Mouse (Mus musculus) forebrain, embryonic 16.5 days (tissue): ENCODE measurements around the gene Rps6ka1. TPM values are rescaled to one million over a fixed set of nuclear protein-coding genes. Genes with fewer than 3 reads are reported as not detected.

Source experiments
- ATAC-seq: fragments of 200-750 bp; cut with Nextera tagmentation; 2 replicates; pipeline ENCODE4 v1.8.0; 2017; ENCODE audit warnings: mild to moderate bottlenecking, moderate library complexity
- H3K27ac ChIP-seq: fragments of 300-500 bp; sonication (generic); 2 replicates; pipeline ENCODE4 v1.5.1; 2014; ENCODE audit warnings: low read length, control low read depth
- H3K27me3 ChIP-seq: fragments of 300-500 bp; sonication (generic); replicated peaks from 2 replicates; pipeline ENCODE4 v1.6.1; 2014; ENCODE audit warnings: low read length; ENCODE audit not compliant: control insufficient read depth, insufficient read depth
- H3K36me3 ChIP-seq: fragments of 300-500 bp; sonication (generic); 2 replicates; pipeline ENCODE4 v1.6.1; 2014; ENCODE audit not compliant: control insufficient read depth, insufficient read depth
- H3K4me1 ChIP-seq: fragments of 300-500 bp; sonication (generic); replicated peaks from 2 replicates; pipeline ENCODE4 v1.6.1; 2014; ENCODE audit warnings: low read length; ENCODE audit not compliant: control insufficient read depth, insufficient read depth
- H3K4me2 ChIP-seq: fragments of 300-500 bp; sonication (generic); 2 replicates; pipeline ENCODE4 v1.6.1; 2014; ENCODE audit warnings: mild to moderate bottlenecking, low read length, control low read depth
- H3K4me3 ChIP-seq: fragments of 300-500 bp; sonication (generic); replicated peaks from 2 replicates; pipeline ENCODE4 v1.5.1; 2014; ENCODE audit warnings: mild to moderate bottlenecking, low read length, control low read depth
- H3K9ac ChIP-seq: fragments of 300-500 bp; sonication (generic); replicated peaks from 2 replicates; pipeline ENCODE4 v1.6.1; 2014; ENCODE audit warnings: low read depth, low read length, control low read depth
- H3K9me3 ChIP-seq: fragments of 300-500 bp; sonication (generic); 2 replicates; pipeline ENCODE4 v1.6.1; 2016; ENCODE audit warnings: low read length; ENCODE audit not compliant: control insufficient read depth
- WGBS: fragments of 180-500 bp; shearing (Covaris S2); extraction: QIAGEN DNeasy Blood & Tissue Kit; methylation state at CpG from one replicate; pipeline ENCODE4 v1.1.7; 2014; 5-methylcytosine and 5-hydroxymethylcytosine counted together
- polyA plus RNA-seq: library from polyadenylated mRNA; unstranded; fragments of >200 nt; fragmentation: Nextera tagmentation; extraction: Ambion mirVana; gene quantifications from 2 replicates; pipeline ENCODE4 v1.2.1, GENCODE M21; 2015

The Rps6ka1 gene
- polyA plus RNA-seq, 1 experiment from 2014 or later: 19.2 TPM

DNA sequence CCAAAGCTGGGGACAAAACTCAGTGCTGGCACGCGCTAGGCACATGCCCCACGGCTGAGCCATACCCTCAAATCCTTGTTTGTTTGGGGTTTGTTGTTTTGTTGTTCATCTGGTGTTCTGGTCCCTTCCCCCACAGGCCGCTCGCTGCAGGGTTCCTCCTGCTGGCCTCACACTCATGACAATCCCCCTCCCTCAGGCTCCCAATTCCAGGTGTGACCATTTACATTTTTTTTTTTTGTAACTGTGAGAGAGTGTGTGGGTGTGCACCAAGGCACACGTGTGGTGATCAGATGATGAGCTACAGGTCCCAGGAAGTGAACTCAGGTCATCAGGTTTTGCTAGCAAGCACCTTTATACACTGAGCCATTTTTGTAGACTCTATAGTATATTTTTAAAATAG is 87.0 kb downstream of the Rps6ka1 start:
- H3K4me1 ChIP-seq: no peaks in the 10 kb centered on the region
- no peak overlapping the region for H3K27ac ChIP-seq
- no peak for ATAC-seq
- 25% methylated on average over 4 of the region's 6 CpGs for WGBS
- H3K4me3 ChIP-seq: no peak overlapping the region
- H3K9ac ChIP-seq: no peak overlapping the region
- H3K27me3 ChIP-seq: no peaks in the 10 kb centered on the region
- H3K4me2 ChIP-seq: no peak overlapping the region
- no peaks in the 10 kb centered on the region for H3K9me3 ChIP-seq
- H3K36me3 ChIP-seq: no peaks in the 10 kb centered on the region

Other genes starting within 250 kb of the Rps6ka1 start
- 3.5 and 4.5 TPM in 2 replicates for gene Zdhhc18, start 237.6 kb downstream of the Rps6ka1 start, polyA plus RNA-seq
- 14.7 and 15.5 TPM in 2 replicates for gene Pigv, start 215.2 kb downstream of the Rps6ka1 start, polyA plus RNA-seq
- gene Arid1a, start 131.0 kb downstream of the Rps6ka1 start, polyA plus RNA-seq: 36.4 and 41.4 TPM in 2 replicates
- 1,750 and 1,938 TPM in 2 replicates for gene Hmgn2, start 80.9 kb upstream of the Rps6ka1 start, polyA plus RNA-seq
- gene Dhdds, start 113.1 kb upstream of the Rps6ka1 start, polyA plus RNA-seq: 52.5 and 60.9 TPM in 2 replicates
- gene Lin28a, start 131.0 kb upstream of the Rps6ka1 start, polyA plus RNA-seq: not detected in 2 replicates
- gene Zfp683, start 166.0 kb upstream of the Rps6ka1 start, polyA plus RNA-seq: not detected in 2 replicates
- gene Crybg2, start 173.0 kb upstream of the Rps6ka1 start, polyA plus RNA-seq: 1.2 and 1.6 TPM in 2 replicates
- 0.91 and 1.4 TPM in 2 replicates for gene Cd52, start 207.3 kb upstream of the Rps6ka1 start, polyA plus RNA-seq
- gene Ubxn11, start 214.8 kb upstream of the Rps6ka1 start, polyA plus RNA-seq: 13.3 and 13.6 TPM in 2 replicates
- gene Sh3bgrl3, start 241.0 kb upstream of the Rps6ka1 start, polyA plus RNA-seq: 321 and 354 TPM in 2 replicates